Mouse (Mus musculus): ENCODE data around the gene Olfr961. TPM values are rescaled to one million over a fixed set of nuclear protein-coding genes. Genes with fewer than 3 reads are reported as not detected.
A peak's percentile ranks its signal among the peaks of the same experiment; 100 is the strongest.

Olfr961 gene
- not detected for total RNA-seq (2021)
- long read RNA-seq, experiment 1 = 0 reads
- long read RNA-seq, experiment 2 = 0 reads

- DNase-seq (ENCODE audit: low spot score in 2 of 2) = no peak
These were observed at the start of gene Olfr961 for GRCm38 (mm10) chr9:39644785-39645184. Gene Olfr961, plus strand, starts transcription at chr9:39645085.

DNA sequence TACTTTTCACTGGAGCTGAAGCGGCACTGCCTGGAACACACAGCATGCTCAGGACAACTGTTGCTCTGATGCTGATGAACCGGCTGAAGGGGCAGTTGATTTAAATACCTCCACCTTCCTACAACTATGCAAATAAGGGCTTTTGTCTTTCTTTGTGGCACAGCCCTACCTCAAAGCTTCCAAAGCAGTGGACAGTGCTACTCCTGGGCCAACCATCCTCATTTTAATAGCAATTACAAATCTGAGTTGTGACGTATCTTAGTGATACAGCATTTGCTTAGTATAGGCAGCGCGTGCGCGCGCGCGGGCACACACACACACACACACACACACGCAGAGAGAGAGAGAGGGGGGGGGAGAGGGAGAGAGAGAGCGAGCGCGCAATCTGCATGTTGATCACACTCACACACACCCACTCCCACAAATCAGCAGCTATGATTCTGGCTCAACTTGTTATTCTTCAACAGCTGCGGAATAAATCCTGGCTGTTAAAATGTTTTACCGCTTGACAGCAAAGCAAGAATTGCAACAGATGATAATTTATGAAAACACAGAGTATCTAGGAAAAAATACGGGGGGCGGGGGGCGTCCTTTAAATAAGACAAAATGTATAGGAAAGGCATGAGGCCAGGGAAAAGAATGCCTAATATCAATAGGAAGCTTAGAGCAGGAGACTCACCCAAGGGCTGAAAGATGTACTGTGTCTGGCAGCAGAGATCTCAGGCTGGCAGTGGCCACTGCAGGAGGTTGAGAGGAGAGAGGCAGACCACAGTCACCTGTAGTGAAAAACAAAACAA lies 42.2 kb upstream of the Olfr961 start:
- peak; percentile 26 to 49 for DNase-seq (ENCODE audit: low spot score in 2 of 2)

- DNase-seq (ENCODE audit: low spot score in 2 of 2) = no peak
These were observed 41.5 kb upstream of the Olfr961 start for GRCm38 (mm10) chr9:39603333-39603845.

DNA sequence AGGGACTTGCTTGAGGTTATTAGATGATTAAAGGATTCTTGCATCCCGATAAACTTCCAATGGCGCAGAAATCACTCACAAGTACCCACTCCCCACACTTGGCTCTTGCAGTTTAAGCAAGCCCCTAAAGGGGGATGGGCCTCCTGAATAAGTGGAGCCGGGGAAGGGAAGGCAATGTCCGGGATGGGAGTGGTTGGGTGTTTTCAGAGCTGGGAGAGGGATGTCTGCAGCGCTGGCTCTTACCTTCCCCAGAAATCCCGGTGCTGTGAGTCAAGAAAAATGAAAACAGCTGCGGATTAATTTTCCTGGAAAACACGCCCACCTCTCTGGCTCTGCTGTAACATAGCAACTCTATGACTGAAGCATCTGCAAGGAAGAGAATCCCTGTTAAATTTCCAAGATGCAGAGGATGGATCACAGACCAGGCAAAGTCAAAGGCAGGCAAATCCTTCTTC lies 40.9 kb upstream of the Olfr961 start, which contains the start of gene AW551984:
Gene AW551984, minus strand, starts transcription at position 405 of the 455 bp plus-strand sequence.
- peak in 1 of 2 experiments; percentile 9 for DNase-seq (ENCODE audit: low spot score in 2 of 2)

GRCm38 (mm10) chr9:39608497-39608896 lies 36.4 kb upstream of the Olfr961 start:
- DNase-seq (ENCODE audit: low spot score in 2 of 2) = no peak

DNA sequence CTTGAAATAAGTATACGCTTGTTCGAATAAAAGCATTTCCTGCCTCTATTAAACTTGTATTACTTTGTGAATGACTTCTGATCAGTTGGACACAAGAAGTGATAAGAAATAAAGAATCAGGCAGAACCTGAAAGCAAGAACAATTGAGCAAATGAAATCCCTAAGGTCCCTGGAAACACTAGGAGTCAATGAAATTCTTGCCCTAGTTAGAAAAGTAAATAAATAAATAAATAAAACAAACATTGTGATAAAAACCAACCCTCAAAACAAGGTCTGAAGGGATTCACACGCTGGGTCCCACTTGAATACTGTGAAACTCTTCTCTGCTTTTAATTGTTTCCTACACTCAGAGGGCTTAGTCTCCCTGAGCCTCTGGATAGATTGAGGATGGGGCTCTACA lies 34.5 kb upstream of the Olfr961 start, which contains the start of gene Olfr148:
Gene Olfr148, plus strand, starts transcription at position 301 of the 400 bp plus-strand sequence.
- no peak for DNase-seq (ENCODE audit: low spot score in 2 of 2)

DNA sequence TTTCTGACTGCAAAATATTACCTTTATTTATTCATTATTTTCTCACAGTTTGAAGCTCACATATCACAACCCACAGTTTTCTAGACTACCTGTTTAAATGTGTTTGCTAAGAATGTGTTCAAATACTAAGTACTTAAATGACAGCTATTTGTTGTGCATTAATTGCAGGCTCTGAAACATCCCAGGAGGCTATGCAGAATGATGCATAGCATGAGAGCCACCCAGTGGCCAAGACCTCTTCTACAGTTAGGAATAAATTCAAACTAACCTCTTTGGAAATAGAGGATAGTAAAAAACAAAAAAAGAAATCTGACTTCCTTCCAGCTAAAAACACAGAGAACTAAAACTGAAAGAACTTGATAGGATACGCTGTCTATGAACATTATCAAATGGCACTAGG lies 32.9 kb upstream of the Olfr961 start:
- DNase-seq (ENCODE audit: low spot score in 2 of 2) = peak in 1 of 2 experiments; percentile 49

GRCm38 (mm10) chr9:39621073-39621472 lies 23.8 kb upstream of the Olfr961 start, which contains the start of gene Olfr960:
Gene Olfr960, plus strand, starts transcription at chr9:39621373.
- DNase-seq (ENCODE audit: low spot score in 2 of 2) = no peak

- DNase-seq (ENCODE audit: low spot score in 2 of 2) = no peak
These were observed 21.1 kb upstream of the Olfr961 start for GRCm38 (mm10) chr9:39623783-39624182.

DNA sequence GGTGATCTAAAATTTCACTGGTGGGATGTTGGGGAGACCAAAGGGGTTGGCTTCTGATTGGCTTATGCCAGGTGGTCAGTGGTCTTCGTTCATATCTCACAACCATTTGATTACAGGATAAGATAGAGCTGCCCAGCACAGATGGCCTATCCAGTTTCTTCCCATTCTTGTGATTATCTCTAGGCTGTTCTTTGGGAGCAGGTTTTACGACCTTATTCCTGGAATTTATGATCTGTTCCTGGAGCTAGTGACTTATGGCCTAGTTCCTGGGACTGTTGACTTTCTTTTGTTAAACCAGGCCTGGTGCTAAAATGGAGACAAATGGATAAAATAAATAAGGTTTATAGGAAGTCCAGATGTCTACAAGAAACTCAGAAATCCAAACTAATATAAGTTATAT lies 20.2 kb upstream of the Olfr961 start:
- no peak for DNase-seq (ENCODE audit: low spot score in 2 of 2)

DNA sequence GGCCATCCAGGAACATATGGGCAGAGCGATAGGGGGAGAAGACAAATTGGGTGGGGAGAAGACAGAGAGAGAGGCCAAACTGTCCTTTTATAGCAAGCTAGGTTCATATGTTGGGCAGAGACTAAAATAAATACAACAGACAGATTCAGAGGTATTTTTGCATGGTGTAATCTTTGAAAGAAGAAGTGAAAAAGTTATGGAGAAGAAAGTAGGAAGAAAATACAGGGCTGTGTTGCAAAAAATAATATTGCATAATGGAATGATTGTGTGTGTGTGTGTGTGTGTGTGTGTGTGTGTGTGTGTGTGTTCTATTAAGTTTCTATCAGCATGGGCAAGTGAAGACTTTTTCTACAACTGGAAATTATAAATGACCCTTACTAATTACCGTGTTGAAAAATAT lies 15.8 kb upstream of the Olfr961 start:
- DNase-seq (ENCODE audit: low spot score in 2 of 2) = no peak

DNA sequence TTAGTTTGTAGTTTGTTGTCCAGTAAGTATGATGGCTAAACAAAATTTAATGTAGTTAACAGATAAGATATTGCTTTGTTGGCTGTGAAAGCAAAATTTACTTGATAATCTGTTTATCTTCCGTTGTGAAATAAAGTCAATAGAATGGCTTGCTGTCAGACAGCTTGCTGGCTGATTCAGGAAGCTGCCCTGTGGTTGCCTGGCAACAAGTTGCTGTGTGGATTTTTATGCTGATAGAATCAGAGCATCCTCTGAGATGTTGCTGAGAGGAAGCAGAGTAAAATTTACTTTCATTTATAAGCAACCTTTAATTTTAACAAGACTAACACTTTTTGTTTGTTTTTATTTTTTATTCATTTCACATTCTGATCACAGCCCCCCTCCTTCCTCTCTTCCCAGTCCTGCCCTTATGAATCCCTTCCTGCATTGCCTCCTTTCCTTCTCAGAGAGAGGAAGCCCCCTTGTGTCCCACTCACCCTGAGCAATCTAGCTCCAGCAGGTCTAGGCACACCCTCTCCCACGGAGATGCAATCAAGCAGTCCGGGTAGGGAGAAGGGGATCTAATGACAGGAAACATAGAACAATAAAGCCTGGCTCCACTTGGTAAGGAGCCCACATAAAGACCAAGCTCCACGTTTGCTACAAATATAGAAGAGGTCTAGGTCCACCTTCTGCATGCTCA lies 10.8 kb upstream of the Olfr961 start:
- DNase-seq (ENCODE audit: low spot score in 2 of 2) = peak in 1 of 2 experiments; percentile 68

GRCm38 (mm10) chr9:39647382-39647781 lies 2.5 kb downstream of the Olfr961 start:
- DNase-seq (ENCODE audit: low spot score in 2 of 2) = no peak

GRCm38 (mm10) chr9:39654756-39655396 lies 10.0 kb downstream of the Olfr961 start:
- DNase-seq (ENCODE audit: low spot score in 2 of 2) = peak in 1 of 2 experiments; percentile 22

- no peak for DNase-seq (ENCODE audit: low spot score in 2 of 2)
These were observed 22.0 kb downstream of the Olfr961 start, which contains the start of gene Olfr963 for GRCm38 (mm10) chr9:39666905-39667304. Gene Olfr963, plus strand, starts transcription at chr9:39667205.

- DNase-seq (ENCODE audit: low spot score in 2 of 2) = no peak
These were observed 24.8 kb downstream of the Olfr961 start for GRCm38 (mm10) chr9:39669723-39670122.

DNA sequence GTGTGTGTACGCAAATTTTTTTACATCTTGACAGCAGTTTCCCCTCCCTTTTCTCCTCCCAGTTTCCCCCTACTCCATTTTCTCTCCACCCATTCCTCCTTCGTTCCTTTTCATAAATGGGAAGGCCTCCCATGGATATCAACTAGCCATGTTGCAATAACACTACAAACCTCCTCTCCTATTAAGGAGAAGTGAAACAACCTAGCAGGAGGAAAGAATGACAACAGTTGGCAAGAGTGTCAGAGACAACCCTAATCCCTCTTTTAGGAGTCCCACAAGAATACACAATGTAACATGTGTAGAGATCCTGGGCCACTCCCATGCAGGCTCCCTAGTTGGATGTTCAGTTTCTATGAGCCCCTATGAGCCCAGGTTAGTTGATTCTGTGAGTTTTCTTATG lies 29.9 kb downstream of the Olfr961 start:
- DNase-seq (ENCODE audit: low spot score in 2 of 2) = no peak

DNA sequence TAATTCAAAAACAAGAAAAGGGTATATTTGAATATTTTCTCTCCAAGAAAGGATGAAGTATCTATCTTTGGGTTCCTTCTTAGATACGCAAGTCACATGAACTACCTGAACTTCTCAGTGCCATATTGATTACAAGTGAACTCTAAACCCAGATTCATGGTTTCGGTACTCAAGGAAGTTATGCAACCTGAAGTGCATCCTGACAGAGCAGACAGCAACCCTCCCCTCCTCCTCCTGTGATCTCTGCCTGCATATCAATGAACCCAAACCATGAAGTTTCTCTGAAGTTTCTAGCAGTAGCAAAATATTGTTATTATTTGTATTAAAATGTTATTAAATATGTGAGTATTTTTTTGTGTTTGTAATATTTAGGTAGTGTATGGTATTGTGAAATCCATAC lies 33.7 kb downstream of the Olfr961 start:
- no peak for DNase-seq (ENCODE audit: low spot score in 2 of 2)

DNA sequence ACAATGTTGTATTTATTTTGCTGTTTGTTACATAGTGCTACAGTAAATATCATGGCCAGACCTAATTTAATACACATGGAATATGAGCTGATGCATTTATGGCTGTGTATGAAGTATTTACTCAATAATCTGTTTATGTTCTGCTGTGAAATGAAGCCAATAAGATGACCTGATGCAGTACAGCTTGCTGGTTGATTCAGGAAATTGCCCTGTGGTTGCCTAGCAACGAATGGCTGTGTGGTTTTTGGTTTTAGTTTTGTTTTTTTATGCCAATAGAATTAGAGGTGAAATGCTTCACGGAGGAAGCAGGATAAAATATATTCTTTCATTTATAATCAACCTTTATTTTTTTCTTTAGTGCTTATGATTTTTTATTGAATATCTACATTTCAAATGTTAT lies 34.4 kb downstream of the Olfr961 start:
- peak in 1 of 2 experiments; percentile 4 for DNase-seq (ENCODE audit: low spot score in 2 of 2)

All from layer of hippocampus, postnatal 14 days (tissue).